Mouse (Mus musculus) adrenal gland, postnatal 36 days (tissue): ENCODE measurements at regions not wholly inside any gene's neighbourhood (a gene's known extent, or its start where the extent isn't known, plus 50 kb on each side); places are given as distances from the start of the nearest gene placed in this dataset.

Source experiments
- DNase-seq, 2 experiments: peaks; one replicate each; pipeline ENCODE4 v3.0.0; 2021; ENCODE audit warnings: mixed read lengths in 1 of 2

DNA sequence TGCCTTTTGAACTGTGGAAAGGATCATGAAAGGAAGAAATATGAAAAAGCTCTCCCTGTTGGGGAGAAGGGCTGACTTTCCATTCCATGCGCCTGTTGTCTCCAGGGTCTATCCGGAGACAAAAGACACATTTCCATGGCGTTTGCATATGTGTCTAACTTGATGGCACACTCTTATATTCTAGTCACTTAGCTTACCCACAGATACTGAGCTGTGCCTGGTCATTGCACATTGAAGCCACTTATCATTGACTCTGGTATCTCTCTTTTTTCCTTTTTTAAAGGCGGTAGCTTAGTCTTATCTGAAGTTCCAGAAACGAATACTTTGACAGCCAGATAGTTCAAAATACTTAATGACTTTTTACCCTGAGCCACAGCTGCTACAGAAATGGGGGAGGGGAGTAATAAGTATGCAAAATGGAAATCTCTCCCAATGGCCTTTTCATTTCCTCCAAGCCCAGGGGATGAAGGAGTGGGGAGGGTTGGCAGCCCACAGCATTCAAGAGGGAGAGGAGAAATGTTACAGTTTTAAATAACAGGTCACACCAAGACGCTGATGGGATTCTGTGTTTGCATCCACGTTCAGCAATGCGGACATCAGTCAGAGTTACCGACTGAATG is 137.9 kb upstream of the Slc35f3 start:
- no peak for DNase-seq

DNA sequence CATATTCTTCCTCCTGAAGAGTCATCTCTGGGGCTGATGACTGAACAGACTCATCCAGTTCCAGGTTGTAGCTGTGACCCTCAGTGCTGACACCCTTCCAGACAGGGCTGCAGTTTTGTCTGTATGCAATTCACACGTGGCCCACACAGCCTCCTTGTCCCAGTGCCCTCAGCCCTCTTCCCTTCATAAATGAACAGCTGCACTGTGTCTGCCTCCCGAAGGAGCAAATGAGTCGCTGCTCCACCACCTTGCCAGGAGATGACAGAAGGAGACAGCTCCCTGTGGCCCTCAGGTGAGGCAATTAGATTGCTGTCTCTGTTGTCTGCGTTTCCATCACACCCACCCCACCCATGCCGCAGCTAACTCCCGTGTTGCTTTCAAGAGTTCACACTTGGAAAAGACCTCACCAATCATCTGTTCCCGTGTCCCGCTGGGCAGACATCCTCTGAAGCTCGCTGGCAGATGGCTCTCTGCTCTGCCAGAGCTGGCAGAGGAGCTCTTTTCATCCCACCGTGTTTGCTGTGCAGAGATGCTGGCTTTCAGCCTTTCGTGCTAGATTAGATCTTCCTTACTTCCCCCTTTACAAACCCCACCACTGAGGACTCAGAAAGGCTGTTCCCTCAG is 135.5 kb upstream of the Slc35f3 start:
- DNase-seq, result no peak

DNA sequence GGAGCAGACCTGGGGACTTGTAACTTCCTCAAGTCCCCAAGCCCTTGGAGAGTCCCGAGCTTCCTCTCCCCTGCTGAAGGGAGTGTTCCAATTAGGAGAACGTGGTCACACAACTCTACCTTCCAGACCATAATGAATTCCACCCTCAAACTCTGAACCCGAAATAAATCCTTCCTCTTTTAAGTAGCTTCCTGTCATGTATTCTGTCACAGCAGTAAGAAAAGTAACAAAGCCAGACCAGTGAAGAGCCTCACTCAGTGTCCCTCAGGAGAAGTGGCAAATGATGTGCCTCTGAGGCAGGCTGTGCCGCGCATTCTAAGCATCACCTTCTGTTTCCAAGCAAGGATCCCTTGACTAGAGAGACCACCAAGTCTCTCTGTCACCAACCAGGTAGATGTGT is 134.4 kb upstream of the Slc35f3 start:
- no peak for DNase-seq

- DNase-seq, result no peak
These were observed 132.8 kb upstream of the Slc35f3 start for GRCm38 (mm10) chr8:126165486-126166095.

DNA sequence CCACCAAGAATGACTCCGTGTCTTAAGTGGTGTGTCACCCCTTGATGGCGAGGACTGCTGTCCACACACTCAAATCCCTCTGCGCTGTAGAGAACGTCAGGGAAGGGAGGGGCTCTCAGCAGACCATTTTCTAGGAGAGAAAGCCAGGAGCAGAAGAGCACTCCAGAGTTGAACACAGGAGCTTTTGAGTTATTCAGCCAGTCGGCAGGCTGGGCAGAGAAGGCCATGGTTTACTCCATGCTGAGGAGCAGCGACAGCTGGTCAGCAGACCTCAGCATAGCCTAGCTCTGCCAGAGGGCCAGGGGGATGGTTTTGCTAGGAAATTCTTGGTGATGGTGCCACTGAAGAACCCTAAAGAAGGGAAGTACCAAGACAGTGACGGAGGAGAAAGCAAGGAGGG is 132.0 kb upstream of the Slc35f3 start:
- DNase-seq, result no peak

GRCm38 (mm10) chr8:126174451-126174850 is 123.9 kb upstream of the Slc35f3 start:
- DNase-seq, result peak; percentile 31 to 32

DNA sequence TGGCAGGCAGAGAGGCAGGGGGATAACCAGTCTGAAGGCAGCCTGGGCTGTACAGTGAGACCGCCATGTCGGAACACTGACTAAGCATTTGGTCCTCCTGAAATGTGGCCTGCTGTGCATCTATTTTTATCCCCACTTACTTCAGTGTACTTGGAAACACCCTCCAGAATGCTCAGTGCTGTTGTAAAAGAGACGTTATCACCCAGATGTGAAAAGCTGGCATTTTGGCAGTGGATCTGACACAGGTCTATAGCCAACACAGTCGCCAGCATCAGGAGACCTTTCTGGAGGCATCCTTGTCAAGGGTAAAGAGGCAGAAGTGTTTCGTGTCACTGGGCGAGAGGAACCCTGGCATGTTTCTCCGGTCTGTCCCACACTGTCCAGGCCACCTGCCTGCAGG is 122.1 kb upstream of the Slc35f3 start:
- DNase-seq, result no peak

- DNase-seq, result no peak
These were observed 120.5 kb upstream of the Slc35f3 start for GRCm38 (mm10) chr8:126177855-126178254.

GRCm38 (mm10) chr8:126188741-126189285 is 109.5 kb upstream of the Slc35f3 start:
- no peak for DNase-seq

DNA sequence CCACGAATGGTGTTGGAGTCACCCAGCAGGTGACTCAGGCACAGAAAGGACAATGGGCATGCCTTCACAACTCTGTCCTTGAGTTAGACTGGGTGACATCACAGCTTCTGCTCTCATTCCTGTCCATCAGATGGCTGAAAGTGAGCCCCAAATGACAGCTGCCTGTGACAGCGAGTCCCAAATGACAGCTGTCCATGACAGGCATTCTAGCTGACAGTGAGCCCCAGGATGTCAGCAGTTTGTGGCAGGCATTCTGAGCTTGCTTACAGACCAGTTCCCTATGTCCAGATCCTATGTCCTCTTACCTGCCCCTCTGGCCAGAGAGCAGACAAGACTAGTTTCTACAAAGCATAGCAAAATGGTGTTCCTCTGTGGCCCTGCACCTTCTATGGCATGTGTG is 102.7 kb upstream of the Slc35f3 start:
- DNase-seq, result peak; percentile 3 to 10

DNA sequence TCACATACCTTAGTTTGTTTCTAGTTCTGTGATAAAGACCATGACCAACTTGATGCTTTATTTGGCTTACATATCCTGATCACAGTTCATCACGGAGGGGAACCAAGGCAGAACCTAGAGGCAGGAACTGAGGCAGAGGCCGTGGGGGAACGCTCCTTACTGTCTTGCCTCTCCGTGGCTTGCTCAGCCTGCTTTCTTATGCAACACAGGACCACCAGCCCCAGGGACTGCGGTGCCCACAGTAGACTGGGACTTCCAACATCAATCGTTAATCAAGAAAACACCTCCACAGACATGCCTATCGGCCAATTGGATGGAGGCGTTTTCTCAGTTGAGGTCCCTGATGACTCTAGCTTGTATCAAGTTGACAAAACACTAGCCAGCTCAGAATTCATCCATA is 87.8 kb upstream of the Slc35f3 start:
- no peak for DNase-seq

DNA sequence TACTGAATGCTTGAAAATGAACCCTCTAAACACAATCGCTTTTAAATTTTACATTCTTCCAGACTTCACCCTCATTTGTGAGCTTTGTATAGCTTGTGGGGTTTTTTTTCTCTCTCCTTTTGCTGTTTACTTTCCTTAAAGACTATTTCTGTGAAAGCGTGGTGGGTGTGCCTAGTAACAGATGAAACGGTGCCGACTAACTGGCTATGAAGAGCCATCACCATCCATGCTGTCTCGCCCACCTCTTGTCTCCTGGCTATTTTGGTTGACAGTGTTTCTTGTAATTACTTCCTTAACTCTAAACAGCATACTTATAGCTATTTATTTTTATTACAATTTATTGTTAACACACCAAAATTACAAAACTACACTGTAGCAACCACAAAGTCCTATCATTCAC is 85.6 kb upstream of the Slc35f3 start:
- DNase-seq, result no peak

GRCm38 (mm10) chr8:126214571-126214970 is 83.8 kb upstream of the Slc35f3 start:
- DNase-seq, result no peak

DNA sequence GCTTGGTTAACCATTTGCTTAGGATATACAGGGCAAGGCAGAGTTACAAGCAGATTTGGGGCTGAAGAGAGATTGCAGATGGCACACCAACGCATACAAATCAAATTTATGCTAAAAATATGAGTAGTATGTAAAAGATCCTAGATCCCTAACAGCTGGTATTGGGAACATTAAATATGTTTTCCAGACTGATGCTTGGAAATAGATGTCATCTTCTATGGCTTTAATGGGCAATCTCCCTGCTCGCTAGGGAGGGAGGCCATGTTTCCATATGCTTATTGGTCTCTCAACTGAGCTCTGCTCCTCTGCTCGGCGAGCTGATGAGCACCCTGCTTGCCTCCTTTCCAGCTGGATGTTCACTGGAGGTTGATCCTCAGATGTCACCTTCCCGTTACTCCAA is 82.0 kb upstream of the Slc35f3 start:
- DNase-seq, result no peak

DNA sequence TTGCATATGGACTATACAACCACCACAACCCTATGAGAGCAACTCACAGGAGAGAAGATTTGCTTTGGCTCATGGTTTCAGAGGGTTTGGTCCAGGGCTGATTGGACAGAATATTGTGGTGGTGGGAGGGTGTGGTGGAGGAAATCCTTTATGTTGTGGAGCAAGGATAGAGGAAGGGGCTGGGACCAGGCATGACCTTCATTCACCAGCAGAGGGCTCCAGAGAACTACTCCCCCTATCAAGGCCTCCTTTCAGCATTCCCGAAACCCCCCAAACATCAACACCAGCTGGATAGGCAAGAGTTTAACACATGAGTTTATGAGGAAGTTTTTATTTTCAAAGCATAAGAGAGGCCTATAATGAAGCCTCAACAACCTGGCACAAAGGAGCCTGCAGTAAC is 76.7 kb upstream of the Slc35f3 start:
- DNase-seq, result no peak

DNA sequence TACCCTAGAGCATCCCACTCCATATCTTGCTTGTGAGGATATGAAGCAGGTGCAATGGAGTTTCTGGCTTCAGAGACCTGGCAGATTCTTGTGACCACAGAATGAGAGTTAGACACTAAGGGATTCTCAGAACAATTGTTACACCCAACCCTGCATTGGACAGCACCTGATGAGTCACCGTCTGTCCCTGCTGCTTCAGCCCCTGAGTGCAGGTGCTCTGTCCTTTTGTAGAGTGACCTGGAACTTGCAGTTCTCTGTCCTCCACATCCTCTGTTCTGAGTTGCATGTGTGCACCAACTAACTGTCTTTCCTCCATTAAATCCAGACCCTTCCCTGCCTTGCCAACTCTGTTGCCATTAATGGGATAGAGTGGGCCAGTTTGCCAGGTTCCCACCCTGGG is 66.6 kb upstream of the Slc35f3 start:
- DNase-seq, result no peak

DNA sequence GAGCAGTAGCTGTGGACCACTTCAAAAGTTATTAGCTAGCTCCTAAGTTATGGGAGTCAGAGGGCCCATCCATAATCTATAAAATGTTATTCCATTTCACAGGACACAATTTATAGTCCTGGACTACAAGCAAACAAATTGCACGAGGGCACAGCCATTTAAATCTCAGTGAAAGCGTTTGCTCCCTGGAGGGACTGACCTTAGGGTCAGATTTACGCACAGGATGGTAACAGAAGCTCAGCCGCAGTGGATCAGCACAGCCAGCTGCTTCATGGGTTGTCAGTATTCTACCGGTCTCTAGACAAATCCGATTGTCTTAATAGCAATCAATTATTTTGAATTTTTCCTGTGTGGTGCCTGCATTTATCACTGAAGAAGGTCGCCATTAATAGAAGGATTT is 65.8 kb upstream of the Slc35f3 start:
- DNase-seq, result no peak

DNA sequence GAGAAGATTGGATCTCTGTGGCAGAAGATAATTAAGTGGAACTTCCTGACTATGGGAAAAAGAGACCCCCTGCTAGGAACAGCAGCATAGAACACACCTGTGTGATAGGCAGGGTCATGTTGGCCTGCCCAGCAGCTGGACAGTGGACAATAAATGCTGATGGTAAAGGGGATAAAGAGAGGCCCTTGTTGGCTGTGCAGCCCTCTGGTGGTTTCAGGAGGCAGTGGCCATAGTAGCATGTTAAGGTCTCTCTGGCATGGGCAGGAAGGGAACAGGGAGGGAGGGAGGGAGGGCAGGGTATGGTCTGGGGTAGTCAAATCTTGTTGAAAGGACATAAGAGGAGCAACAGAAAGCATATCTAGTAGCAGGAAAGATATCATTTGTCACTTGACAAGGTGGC is 58.7 kb upstream of the Slc35f3 start:
- no peak for DNase-seq

GRCm38 (mm10) chr8:126244321-126244720 is 54.0 kb upstream of the Slc35f3 start:
- DNase-seq, result no peak
